Mouse (Mus musculus): Measurements from ENCODE around the gene Afg1l. TPM values are rescaled to one million over a fixed set of nuclear protein-coding genes. Genes with fewer than 3 reads are reported as not detected.

The Afg1l gene
- polyA plus RNA-seq, 1 experiment from 2014 or later, result 7.9 TPM

DNA sequence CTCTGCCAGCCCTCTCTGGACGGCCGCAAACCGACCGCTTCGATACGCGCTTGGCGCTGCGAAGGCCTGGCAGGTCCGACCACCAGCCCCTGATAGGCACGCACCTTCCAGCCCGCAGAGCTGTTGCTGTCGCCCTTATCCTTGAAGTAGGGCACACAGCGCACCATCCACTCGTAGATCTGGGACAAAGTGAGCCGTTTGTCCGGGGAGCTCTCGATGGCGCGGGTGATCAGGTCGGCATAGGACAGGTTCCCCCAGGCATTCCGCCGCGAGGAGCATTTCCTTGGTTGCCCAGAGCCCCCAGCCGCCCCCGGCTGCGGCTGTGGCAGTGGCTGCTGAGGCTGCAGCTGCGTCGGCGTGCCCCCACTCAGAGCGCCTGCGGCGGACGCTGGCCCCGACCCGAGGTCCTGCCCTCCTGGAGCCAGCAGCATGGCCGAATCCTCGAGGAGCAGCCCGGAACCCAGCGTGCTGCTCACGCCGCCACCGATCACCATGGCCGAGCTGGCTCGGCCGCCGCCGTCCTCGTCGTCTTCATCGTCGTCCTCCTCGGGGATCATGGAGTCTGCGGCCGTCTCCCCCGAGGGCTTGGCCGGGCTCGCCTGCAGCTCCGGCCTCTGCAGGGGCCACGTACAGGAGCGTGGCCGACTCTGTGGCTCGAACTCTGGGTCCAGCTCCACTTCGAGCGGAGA lies 203.5 kb downstream of the Afg1l start:
- 2% methylated on average over 65 of the region's 65 CpGs for WGBS
- Histone ChIP-seq H3K4me1 (peaks cover 40% of the 10 kb centered on the region), H3K27ac (replicated peaks) (peak overlapping the region; percentile 99), H3K4me3 (replicated peaks) (peak overlapping the region; percentile 80), H3K9me3 (replicated peaks) (no peaks in the 10 kb centered on the region), H3K27me3 (no peaks in the 10 kb centered on the region), H3K4me2 (replicated peaks) (peak overlapping the region; percentile 95), H3K36me3 (0 out of 2 replicates have a peak, but pooled peaks cover 1% of the 10 kb centered on the region), H3K9ac (peak overlapping the region; percentile 85)
- ATAC-seq (ENCODE audit: insufficient number of reproducible peaks, low FRiP score, low TSS enrichment, low read depth), result no peak

- Histone ChIP-seq H3K4me1 (peaks cover 48% of the 10 kb centered on the region), H3K9ac (peak overlapping the region; percentile 85), H3K4me3 (replicated peaks) (peak overlapping the region; percentile 80), H3K36me3 (0 out of 2 replicates have a peak, but pooled peaks cover 4% of the 10 kb centered on the region), H3K27me3 (no peaks in the 10 kb centered on the region), H3K4me2 (replicated peaks) (peak overlapping the region; percentile 95), H3K27ac (replicated peaks) (no peak overlapping the region), H3K9me3 (replicated peaks) (no peaks in the 10 kb centered on the region)
- WGBS, result 18% methylated on average over 21 of the region's 21 CpGs
- ATAC-seq (ENCODE audit: insufficient number of reproducible peaks, low FRiP score, low TSS enrichment, low read depth), result no peak
These were observed 204.3 kb downstream of the Afg1l start for GRCm38 (mm10) chr10:42273760-42274691.

DNA sequence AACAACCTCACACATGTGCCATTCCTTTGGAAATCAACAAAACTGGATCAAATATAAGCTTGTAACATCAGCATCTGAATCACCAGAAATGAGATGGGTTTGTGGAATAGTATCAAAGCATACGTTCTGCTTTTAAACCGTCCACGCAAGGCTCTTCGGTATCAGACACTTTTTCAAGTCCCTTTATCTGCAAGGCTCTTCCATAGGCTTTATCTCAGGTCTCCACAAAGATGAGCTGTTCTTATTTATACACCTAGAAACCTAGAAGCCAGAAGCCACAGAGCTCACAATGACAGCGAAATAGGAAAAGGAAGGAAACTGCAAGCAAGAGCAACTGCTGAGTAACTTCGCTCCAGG lies 205.0 kb downstream of the Afg1l start:
- H3K36me3 ChIP-seq, result 0 out of 2 replicates have a peak, but pooled peaks cover 4% of the 10 kb centered on the region
- no peaks in the 10 kb centered on the region for H3K9me3 ChIP-seq (replicated peaks)
- H3K27me3 ChIP-seq, result no peaks in the 10 kb centered on the region
- ATAC-seq (ENCODE audit: insufficient number of reproducible peaks, low FRiP score, low TSS enrichment, low read depth), result no peak
- WGBS, result 72% methylated on average over 6 of the region's 6 CpGs
- H3K4me3 ChIP-seq (replicated peaks), result peak overlapping the region; percentile 80
- no peak overlapping the region for H3K27ac ChIP-seq (replicated peaks)
- H3K4me1 ChIP-seq, result peaks cover 47% of the 10 kb centered on the region
- H3K9ac ChIP-seq, result no peak overlapping the region
- peak overlapping the region; percentile 95 for H3K4me2 ChIP-seq (replicated peaks)

GRCm38 (mm10) chr10:42271454-42272230 lies 206.7 kb downstream of the Afg1l start:
- Histone ChIP-seq H3K4me2 (replicated peaks) (no peak overlapping the region), H3K27ac (replicated peaks) (no peak overlapping the region), H3K27me3 (no peaks in the 10 kb centered on the region), H3K9me3 (replicated peaks) (no peaks in the 10 kb centered on the region), H3K4me3 (replicated peaks) (no peak overlapping the region), H3K9ac (no peak overlapping the region), H3K4me1 (peaks cover 45% of the 10 kb centered on the region), H3K36me3 (peaks cover 12% of the 10 kb centered on the region)
- 63% methylated on average over 11 of the region's 11 CpGs for WGBS
- ATAC-seq (ENCODE audit: insufficient number of reproducible peaks, low FRiP score, low TSS enrichment, low read depth), result no peak

DNA sequence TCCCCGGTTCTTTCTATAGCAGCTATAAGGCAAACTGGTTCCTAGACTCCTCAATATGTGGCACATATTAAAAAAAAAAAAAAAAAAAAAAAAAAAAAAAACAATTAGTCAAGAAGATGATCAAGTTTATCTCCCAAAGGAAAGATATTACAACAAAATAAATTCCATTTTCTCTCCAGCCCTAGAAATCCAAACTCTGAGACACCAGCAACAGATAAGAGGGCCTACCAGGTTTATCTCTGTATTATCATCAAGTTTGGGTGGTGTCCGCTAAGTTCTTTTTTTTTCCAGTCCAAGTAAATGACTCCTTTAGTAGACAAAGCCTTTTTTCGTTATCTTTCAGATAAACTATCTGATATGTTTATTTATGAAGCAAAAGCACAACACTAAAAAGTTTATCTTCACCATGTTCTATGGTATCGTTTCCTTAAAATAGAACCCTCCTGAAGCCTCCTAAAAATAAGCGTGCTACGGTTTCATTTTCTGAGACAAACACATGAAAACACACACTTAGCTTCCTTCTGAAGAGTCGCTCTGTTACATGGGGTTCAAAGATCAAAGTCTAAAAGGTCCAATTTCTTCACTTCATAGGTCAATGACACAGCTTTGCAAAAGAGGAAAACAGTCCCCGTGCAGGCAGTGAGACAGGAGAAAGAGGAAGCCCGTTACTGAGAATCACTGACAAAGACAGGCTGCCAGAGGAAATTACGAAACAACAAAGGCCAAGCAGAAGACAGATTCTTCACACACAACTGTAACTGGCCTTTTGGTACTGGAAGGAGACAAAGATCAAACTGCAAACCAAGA lies 207.9 kb downstream of the Afg1l start:
- H3K9ac ChIP-seq, result no peak overlapping the region
- no peaks in the 10 kb centered on the region for H3K27me3 ChIP-seq
- 56% methylated on average over 10 of the region's 10 CpGs for WGBS
- H3K4me2 ChIP-seq (replicated peaks), result no peak overlapping the region
- no peak overlapping the region for H3K27ac ChIP-seq (replicated peaks)
- peaks cover 45% of the 10 kb centered on the region for H3K4me1 ChIP-seq
- H3K36me3 ChIP-seq, result peaks cover 23% of the 10 kb centered on the region
- no peak overlapping the region for H3K4me3 ChIP-seq (replicated peaks)
- no peak for ATAC-seq (ENCODE audit: insufficient number of reproducible peaks, low FRiP score, low TSS enrichment, low read depth)
- no peaks in the 10 kb centered on the region for H3K9me3 ChIP-seq (replicated peaks)

DNA sequence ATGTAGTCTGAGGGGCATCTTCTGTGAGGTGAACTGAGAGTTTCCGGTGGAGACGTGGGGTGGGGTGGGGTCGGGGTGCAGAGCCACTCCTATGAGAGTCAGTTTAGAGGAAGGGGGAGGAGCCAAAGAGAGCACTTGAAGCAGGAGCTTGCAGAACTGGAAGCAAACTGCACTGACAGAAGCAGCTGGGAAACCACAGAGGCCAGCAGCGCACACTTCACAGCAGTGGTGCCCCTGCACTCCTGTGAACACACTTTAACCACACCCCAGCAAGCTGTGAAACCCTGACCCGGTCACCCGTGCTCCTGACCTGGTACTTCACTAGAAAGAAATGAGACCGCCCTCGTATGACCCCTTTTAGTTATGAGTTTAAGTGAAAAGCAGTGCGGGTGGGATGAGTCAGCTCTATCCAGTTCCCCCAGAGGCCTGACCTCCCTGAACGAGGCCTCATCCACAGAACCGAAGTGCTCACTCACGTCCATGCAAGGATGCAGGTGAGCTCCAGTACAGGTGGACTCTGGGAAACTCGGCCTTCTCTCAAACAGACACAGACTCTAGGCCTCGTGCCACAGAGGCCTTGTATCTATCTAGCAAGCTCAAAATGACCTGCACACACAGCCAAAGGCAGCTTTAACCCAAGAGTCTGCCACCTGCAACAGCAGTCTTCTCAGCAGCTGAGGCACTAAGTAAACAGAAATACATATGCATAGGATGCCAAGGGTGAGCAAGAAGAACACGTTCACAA lies 208.9 kb downstream of the Afg1l start:
- H3K4me1 ChIP-seq, result peaks cover 39% of the 10 kb centered on the region
- ATAC-seq (ENCODE audit: insufficient number of reproducible peaks, low FRiP score, low TSS enrichment, low read depth), result no peak
- no peaks in the 10 kb centered on the region for H3K9me3 ChIP-seq (replicated peaks)
- 54% methylated on average over 15 of the region's 15 CpGs for WGBS
- H3K9ac ChIP-seq, result no peak overlapping the region
- H3K4me2 ChIP-seq (replicated peaks), result no peak overlapping the region
- H3K27ac ChIP-seq (replicated peaks), result no peak overlapping the region
- peaks cover 29% of the 10 kb centered on the region for H3K36me3 ChIP-seq
- no peaks in the 10 kb centered on the region for H3K27me3 ChIP-seq
- no peak overlapping the region for H3K4me3 ChIP-seq (replicated peaks)

DNA sequence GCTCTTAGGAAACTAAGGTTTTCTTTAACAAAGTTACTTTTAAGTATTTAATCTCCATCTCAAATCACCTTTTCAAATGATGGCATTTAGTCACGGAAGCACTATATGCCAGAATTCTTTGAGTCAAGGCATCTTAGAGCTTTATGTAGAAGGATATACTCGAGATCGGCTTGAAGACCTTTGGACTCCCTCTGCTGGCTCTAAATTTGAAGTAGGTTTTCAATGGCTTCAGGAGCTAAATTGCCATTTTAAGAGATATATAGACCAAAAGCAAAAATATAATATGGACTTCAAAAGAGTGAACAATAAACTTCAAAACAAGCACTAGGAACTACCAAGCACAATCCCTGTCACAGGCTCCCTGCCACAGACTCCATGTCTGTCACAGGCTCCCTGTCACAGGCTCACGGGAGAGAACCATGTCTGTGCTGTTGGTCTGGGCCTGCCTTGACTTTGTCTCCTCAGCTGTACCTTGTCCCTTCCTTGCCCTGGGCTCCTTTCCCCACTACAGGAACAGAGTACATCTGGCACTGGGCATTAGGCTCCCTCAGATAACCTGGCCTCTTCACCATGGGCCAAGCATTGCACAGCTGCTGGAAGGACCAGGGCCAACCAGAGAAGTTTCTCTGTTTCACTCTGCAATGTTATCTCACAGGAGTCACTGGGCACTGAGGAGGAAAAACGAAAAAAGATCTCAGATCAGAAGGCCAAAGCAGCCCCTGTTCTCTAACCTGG lies 210.4 kb downstream of the Afg1l start:
- Histone ChIP-seq H3K36me3 (peaks cover 29% of the 10 kb centered on the region), H3K9ac (no peak overlapping the region)

DNA sequence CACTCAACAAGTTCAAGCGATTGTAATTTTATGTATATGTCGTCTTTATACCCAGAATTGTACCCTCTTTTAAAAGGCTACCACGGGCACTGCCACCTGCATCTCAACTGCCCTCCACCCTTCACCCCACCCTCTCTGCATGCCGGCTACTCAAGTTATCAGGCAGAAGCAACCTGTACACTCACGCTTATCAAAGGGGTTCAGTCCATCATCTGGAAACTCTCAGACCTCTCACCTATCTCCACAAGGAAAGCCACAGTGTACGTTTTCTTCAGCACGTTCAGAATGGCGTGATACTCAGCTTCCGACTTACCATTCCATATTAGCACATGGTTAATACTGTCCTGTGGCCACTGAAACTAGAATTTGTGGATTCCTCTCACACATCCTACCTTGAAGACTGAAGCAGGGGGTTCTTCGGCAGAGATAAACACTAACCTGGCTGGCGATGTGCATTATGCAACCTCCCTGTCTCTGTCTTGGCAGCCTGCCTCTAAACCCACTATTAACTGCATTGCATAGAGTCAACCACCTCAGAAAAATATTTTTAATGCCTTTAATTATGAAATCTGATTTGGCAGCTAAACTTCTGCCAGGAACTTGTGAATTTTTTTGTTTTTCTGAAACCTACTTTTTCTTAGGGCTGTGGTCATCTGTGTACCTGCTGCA lies 213.2 kb downstream of the Afg1l start:
- peaks cover 29% of the 10 kb centered on the region for H3K36me3 ChIP-seq
- H3K4me2 ChIP-seq (replicated peaks), result no peak overlapping the region
- H3K27me3 ChIP-seq, result no peaks in the 10 kb centered on the region
- H3K9ac ChIP-seq, result no peak overlapping the region
- 88% methylated on average over 11 of the region's 11 CpGs for WGBS
- no peak overlapping the region for H3K4me3 ChIP-seq (replicated peaks)
- no peak overlapping the region for H3K27ac ChIP-seq (replicated peaks)
- ATAC-seq (ENCODE audit: insufficient number of reproducible peaks, low FRiP score, low TSS enrichment, low read depth), result no peak
- H3K9me3 ChIP-seq (replicated peaks), result no peaks in the 10 kb centered on the region
- peaks cover 23% of the 10 kb centered on the region for H3K4me1 ChIP-seq

More for the DNA sequence above, 210.4 kb downstream of the Afg1l start:
- WGBS, result 77% methylated on average over 5 of the region's 5 CpGs
- Histone ChIP-seq H3K27ac (replicated peaks) (no peak overlapping the region), H3K4me2 (replicated peaks) (no peak overlapping the region), H3K27me3 (no peaks in the 10 kb centered on the region), H3K4me1 (peaks cover 26% of the 10 kb centered on the region), H3K9me3 (replicated peaks) (no peaks in the 10 kb centered on the region), H3K4me3 (replicated peaks) (no peak overlapping the region)
- ATAC-seq (ENCODE audit: insufficient number of reproducible peaks, low FRiP score, low TSS enrichment, low read depth), result no peak

DNA sequence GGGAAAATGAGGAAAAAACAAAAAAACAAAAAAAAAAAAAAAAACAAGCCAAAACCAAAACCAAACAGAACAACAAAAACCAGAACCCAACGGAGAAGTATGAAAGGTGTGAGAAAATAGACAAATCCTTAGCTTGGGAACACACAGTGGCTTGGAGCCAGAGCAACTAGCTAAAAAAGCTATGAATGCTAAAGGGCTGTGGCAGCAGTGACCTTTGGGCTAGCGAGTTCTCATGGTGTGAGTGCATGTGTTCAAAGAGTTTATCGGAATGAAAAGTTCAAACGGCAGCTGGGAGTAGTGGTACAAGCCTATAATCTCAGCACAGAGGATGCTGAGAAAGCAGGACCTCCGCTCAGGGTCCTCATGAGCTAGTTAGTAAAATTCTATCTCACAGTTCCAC lies 214.2 kb downstream of the Afg1l start:
- Histone ChIP-seq H3K4me2 (replicated peaks) (no peak overlapping the region), H3K27ac (replicated peaks) (no peak overlapping the region), H3K9me3 (replicated peaks) (no peaks in the 10 kb centered on the region), H3K4me3 (replicated peaks) (no peak overlapping the region), H3K27me3 (no peaks in the 10 kb centered on the region), H3K36me3 (peaks cover 25% of the 10 kb centered on the region), H3K9ac (no peak overlapping the region), H3K4me1 (peaks cover 14% of the 10 kb centered on the region)
- 80% methylated on average over 5 of the region's 5 CpGs for WGBS
- no peak for ATAC-seq (ENCODE audit: insufficient number of reproducible peaks, low FRiP score, low TSS enrichment, low read depth)
